Mouse (Mus musculus) heart, adult 2 months (tissue): ENCODE results near the gene Zfp109.

Experiments
- CTCF ChIP-seq: fragments of 200-600 bp; IDR thresholded peaks from 2 replicates; pipeline ENCODE4 v1.8.1; 2022; ENCODE audit warnings: antibody characterized with exemption, mild to moderate bottlenecking, moderate library complexity
- EP300 ChIP-seq: fragments of 200-500 bp; IDR thresholded peaks from 2 replicates; pipeline ENCODE4 v1.6.1; 2011; ENCODE audit warnings: low read depth, low read length, control low read depth; ENCODE audit not compliant: insufficient read depth
- POLR2A ChIP-seq: fragments of 200-500 bp; IDR thresholded peaks from 2 replicates; pipeline ENCODE4 v1.6.1; 2011; ENCODE audit warnings: mild to moderate bottlenecking, low read depth, low read length, control low read depth; ENCODE audit not compliant: insufficient read depth

GRCm38 (mm10) chr7:24280031-24280857 is 42.9 kb upstream of the Zfp109 start:
- TF ChIP-seq CTCF = no peak
- TF ChIP-seq EP300 = no peak
- TF ChIP-seq POLR2A = no peak
